Mouse (Mus musculus) left cerebral cortex, adult 2 months (tissue): ENCODE results near the gene Popdc3. TPM values are rescaled to one million over a fixed set of nuclear protein-coding genes. Genes with fewer than 3 reads are reported as not detected.
A peak's percentile ranks its signal among the peaks of the same experiment; 100 is the strongest.

Source experiments
- DNase-seq, 2 experiments: peaks; one replicate each; pipeline ENCODE4 v3.0.0; 2021 to 2022; ENCODE audit warnings: low spot score in 2 of 2, mixed read lengths in 1 of 2; ENCODE audit errors: extremely low spot score in 1 of 2
- H3K27ac ChIP-seq: fragments of 200-600 bp; 2 replicates; pipeline ENCODE4 v1.8.1; 2022
- H3K4me3 ChIP-seq: fragments of 200-600 bp; 2 replicates; pipeline ENCODE4 v1.8.1; 2022
- CTCF ChIP-seq: fragments of 200-600 bp; IDR thresholded peaks from 2 replicates; pipeline ENCODE4 v1.8.1; 2022; ENCODE audit warnings: antibody characterized with exemption, mild to moderate bottlenecking, moderate library complexity
- intact Hi-C: fragments of 180-260 bp; cut with DNase I; formaldehyde crosslinking; loops from one replicate; pipeline ENCODE4 v1.15.1; 2025
- total RNA-seq, 2 experiments: library from RNA; stranded (reverse); gene quantifications; 2 replicates each; pipeline ENCODE4 v1.2.3; 2021

The Popdc3 gene
- total RNA-seq, 2 experiments from 2014 or later = 0.68 to 1.3 TPM

DNA sequence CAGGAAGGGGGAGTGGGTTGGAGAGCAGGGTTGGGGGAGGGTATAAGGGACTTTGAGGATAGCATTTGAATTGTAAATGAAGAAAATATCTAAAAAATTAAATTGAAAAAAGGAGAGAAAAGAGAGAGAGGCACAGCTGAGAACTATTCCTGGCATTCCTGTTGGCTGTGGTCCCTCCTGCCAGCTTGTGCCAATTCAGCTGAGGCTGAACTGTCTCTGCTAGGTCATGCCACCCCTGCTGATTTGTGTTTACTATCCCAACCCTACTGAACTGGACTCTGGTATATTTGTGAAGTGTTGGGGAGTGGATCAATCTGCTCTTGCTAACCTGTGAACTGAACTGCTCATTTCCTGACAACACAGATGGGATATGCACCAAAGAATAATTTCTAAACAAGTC lies 32.3 kb downstream of the Popdc3 start:
- intact Hi-C loops = no loop called here
- Histone ChIP-seq H3K4me3 (no peak overlapping the region), H3K27ac (no peak overlapping the region)
- DNase-seq = no peak
- TF ChIP-seq CTCF = no peak

GRCm38 (mm10) chr10:45216676-45217075 lies 38.8 kb downstream of the Popdc3 start:
- no peak overlapping the region for H3K4me3 ChIP-seq
- intact Hi-C loops = no loop called here
- TF ChIP-seq CTCF = no peak
- no peak overlapping the region for H3K27ac ChIP-seq
- no peak for DNase-seq

DNA sequence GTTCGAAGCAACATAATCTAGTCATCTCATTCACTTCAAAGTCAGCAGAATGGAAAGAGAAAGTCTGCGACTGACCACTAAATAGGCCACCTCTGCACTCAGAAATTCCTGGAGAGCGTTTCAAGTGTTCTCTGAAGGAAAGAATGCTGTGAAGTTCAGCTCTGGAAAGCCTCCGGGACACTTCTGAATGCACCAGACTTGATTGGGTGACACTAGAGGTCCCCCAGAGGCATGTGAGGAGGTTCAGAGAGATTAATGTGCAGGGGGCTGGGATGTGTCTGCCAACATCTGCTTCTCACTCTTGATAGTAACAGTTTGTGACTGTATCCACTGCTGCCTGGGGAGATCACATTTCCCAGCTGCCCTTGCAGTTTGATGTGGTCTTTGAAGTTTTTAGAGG lies 52.1 kb downstream of the Popdc3 start:
- Histone ChIP-seq H3K4me3 (no peak overlapping the region), H3K27ac (no peak overlapping the region)
- intact Hi-C loops = no loop called here
- no peak for DNase-seq
- TF ChIP-seq CTCF = no peak

GRCm38 (mm10) chr10:45233351-45233750 lies 55.5 kb downstream of the Popdc3 start:
- intact Hi-C loops = no loop called here
- no peak for TF ChIP-seq CTCF
- no peak overlapping the region for H3K27ac ChIP-seq
- H3K4me3 ChIP-seq = no peak overlapping the region
- no peak for DNase-seq

DNA sequence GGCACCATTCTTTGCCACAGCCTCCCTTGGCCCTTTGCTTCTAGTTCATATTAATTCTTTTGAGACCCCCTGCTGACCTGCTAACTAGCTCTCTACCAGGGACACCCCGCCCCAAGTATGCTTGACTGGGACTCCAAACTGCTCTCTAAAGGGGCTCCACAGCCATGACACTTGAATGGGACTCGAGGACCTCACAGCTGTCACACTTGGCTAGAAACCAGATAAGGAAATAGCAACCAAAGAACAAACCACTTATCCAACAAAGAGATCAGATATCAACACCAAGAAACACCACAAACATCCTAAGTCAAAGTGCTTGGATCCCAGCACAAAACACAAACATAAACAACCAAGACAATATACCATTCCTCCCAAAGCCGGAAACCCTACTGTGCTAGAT lies 58.4 kb downstream of the Popdc3 start:
- TF ChIP-seq CTCF = no peak
- intact Hi-C loops = no loop called here
- DNase-seq = no peak
- no peak overlapping the region for H3K27ac ChIP-seq
- H3K4me3 ChIP-seq = no peak overlapping the region

DNA sequence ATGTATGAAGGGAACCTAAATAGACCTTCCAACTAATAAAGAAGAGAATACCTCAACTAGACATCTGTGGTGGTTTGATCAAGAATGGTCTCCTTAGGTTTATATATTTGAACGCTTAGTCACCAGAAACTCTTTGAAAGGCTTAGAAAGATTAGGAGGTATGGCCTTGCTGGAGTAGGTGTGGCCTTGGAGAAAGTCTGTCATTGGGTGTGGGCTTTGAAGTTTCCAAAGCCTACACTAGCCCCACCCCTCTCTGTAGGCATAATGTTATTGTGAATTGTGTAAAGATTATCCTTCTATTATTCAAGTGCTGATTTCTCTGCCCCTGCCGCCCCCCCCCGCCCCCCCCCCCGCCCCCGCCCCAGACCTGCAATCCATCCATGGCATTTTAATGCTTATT lies 59.6 kb downstream of the Popdc3 start:
- no peak for TF ChIP-seq CTCF
- Histone ChIP-seq H3K27ac (no peak overlapping the region), H3K4me3 (no peak overlapping the region)
- intact Hi-C loops = no loop called here
- no peak for DNase-seq

DNA sequence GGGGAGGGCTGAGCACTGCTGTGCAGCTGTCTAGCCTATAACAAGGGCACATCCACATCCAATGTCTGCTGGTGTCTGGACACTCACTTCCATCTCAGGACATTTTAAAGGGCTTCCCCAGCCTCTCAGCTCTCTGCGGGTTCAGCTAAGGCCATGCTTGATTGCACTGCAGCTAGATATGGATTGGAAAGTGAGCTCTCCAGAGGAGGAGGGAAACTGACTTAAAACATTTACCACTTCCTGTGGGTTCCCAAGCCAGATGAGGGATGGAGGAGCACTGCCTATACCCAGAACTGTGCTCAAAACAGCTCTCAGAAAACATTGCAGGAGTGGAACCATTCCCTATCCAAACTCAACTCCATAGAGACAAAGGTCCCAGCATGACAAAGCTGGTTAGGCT lies 82.6 kb downstream of the Popdc3 start:
- H3K27ac ChIP-seq = no peak overlapping the region
- H3K4me3 ChIP-seq = no peak overlapping the region
- TF ChIP-seq CTCF = no peak
- no peak for DNase-seq
- intact Hi-C loops = no loop called here

DNA sequence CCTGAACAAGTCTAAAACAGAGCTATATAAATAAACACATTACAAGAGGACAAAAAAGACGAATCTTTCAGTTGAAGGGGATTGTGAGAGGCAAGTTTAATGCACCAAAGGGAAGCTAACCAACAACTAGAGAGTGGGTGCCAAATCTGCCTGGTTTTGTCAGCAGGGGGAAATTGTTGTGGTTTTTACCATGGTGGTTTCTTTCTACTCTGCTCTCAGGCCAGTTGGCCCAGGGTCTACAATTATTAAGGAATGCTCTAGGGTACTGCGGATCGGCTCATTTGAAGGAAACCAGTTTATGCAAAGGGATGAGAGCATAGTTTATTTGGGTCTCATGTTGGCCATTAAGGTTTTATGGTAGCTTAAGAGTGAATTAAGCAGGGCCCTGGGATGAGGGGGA lies 84.2 kb downstream of the Popdc3 start:
- TF ChIP-seq CTCF = no peak
- intact Hi-C loops = no loop called here
- DNase-seq = no peak
- Histone ChIP-seq H3K4me3 (no peak overlapping the region), H3K27ac (no peak overlapping the region)

DNA sequence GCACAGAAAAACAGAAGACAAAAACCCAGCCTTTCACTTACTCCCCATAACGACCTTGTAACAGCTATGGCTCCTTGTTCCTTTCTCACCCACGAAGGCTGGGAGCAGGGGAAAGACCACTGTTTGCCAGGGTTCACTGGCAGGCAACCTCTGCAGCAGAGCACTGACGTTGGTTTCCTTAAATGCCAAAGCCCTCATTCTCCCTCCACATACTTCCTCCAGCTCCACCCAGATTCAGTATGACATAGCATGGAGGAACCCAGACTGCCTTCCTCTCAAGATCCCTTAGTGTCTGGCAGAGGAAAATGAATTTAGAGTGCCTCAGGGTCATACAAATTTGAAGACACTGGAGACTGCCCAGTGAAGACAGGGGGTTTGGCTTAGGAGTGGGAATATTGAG lies 98.6 kb downstream of the Popdc3 start:
- intact Hi-C loops = no loop called here
- no peak overlapping the region for H3K4me3 ChIP-seq
- TF ChIP-seq CTCF = no peak
- DNase-seq = no peak
- H3K27ac ChIP-seq = no peak overlapping the region

- intact Hi-C loops = no loop called here
- H3K4me3 ChIP-seq = no peak overlapping the region
- no peak overlapping the region for H3K27ac ChIP-seq
- DNase-seq = no peak
- TF ChIP-seq CTCF = no peak
These were observed 99.1 kb downstream of the Popdc3 start for GRCm38 (mm10) chr10:45276995-45277394.

DNA sequence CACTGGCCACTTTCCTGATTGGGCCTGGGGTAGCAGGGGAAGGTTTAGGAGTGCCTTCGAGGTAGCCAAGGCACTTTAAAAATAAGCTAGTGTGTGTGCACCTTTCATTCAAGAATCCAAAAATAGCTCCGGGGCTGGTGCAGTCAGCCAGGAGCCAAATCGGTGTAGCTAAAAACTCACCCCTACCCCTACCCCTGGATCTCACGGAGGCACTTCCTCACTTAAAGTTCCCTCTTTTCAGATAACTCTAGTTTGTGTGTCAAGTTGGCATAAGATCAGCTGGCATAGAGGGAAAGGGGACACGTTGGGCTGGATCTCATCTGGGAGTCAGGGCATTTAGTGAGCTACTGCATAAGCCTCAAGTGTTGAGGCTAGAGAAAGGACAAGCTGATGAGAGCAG lies 107.8 kb downstream of the Popdc3 start:
- H3K4me3 ChIP-seq = no peak overlapping the region
- TF ChIP-seq CTCF = no peak
- no peak for DNase-seq
- intact Hi-C loops = no loop called here
- H3K27ac ChIP-seq = no peak overlapping the region

DNA sequence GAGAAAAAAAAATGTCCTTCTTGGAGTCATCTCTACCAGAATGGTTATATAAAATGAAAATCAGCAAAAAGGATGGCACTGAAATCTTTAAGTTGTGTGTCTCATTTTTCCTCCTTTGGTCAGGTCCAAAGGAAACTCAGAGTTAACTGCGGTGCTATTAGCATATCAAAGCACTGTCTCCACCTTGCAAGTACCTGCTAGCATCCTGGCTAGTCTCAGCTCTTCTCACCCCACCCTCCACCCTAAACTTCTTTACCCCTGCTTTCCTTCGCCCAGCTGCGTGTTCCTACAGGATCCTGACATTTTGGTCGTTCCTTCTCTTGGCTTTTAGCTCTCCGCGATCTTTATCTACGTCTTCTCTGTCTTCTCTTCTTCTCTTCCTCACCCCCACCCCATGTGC lies 110.5 kb downstream of the Popdc3 start:
- DNase-seq = no peak
- Histone ChIP-seq H3K27ac (no peak overlapping the region), H3K4me3 (no peak overlapping the region)
- TF ChIP-seq CTCF = no peak
- intact Hi-C loops = no loop called here

- DNase-seq = peak; percentile 16 to 31
- Histone ChIP-seq H3K4me3 (peak overlapping the region; percentile 47), H3K27ac (no peak overlapping the region)
- TF ChIP-seq CTCF = no peak
- intact Hi-C loops = no loop called here
These were observed 111.6 kb downstream of the Popdc3 start for GRCm38 (mm10) chr10:45289218-45290105.
